Mouse (Mus musculus) ES-E14 (cell line): Measurements from ENCODE around the gene Fgf2.

Experiments used
- CHD2 ChIP-seq: IDR thresholded peaks from 2 replicates; pipeline ENCODE4 v1.6.1; 2014; ENCODE audit warnings: mild to moderate bottlenecking, low read depth, low read length, inconsistent platforms
- MAFK ChIP-seq: IDR thresholded peaks from 2 replicates; pipeline ENCODE4 v1.6.1; 2014; ENCODE audit warnings: mild to moderate bottlenecking, low read depth, low read length, inconsistent platforms; ENCODE audit not compliant: insufficient read depth
- ZC3H11A ChIP-seq: IDR thresholded peaks from 2 replicates; pipeline ENCODE4 v1.6.1; 2012; ENCODE audit warnings: low read depth, mild to moderate bottlenecking, inconsistent platforms, low read length, borderline replicate concordance
- ZNF384 ChIP-seq: IDR thresholded peaks from 2 replicates; pipeline ENCODE4 v1.6.1; 2012; ENCODE audit warnings: low read depth, low read length, inconsistent platforms

- TF ChIP-seq CHD2: no peak
- TF ChIP-seq MAFK: no peak
- 0 out of 2 replicates have a peak, but pooled peaks have one; percentile 5 for TF ChIP-seq ZC3H11A
- TF ChIP-seq ZNF384: no peak
Measured at GRCm38 (mm10) chr3:37302685-37303084, 45.5 kb upstream of the Fgf2 start.
